ENCODE assay signal across 18 mouse cellular contexts in genomic region chr1:132817366-132817765, GRCm38 (mm10).
DNase-seq lines count a peak whose midpoint lies in the region; ATAC-seq lines count a peak whose summit lies in the region.
"Had no signal": no experiment of that assay in that cellular context is flagged by ENCODE, and none has a peak within 500 bp of the region (broad histone marks: within the 10 kb centered on the region; RNA-seq: fewer than 3 reads in every experiment).

No protein-coding gene starts in this region.

- H3K4me1 ChIP-seq in forebrain, embryonic 16.5 days (replicated peaks; ENCODE audit: control insufficient read depth, insufficient read depth, low read length) = peaks cover 19% of the 10 kb centered on the region
- peaks cover 16% of the 10 kb centered on the region for H3K4me1 ChIP-seq in forebrain, embryonic 13.5 days
- peaks cover 3% of the 10 kb centered on the region; the same call in 1 of the 2 replicates for H3K4me1 ChIP-seq in brown adipose tissue, adult 24 weeks (ENCODE audit: control insufficient read depth, insufficient read depth, insufficient read length, low read length)
- H3K4me1 ChIP-seq: embryonic facial prominence, embryonic 12.5 days; heart, embryonic 12.5 days had no signal

- H3K4me2 ChIP-seq in forebrain, embryonic 16.5 days (ENCODE audit: low read length) = no peak overlapping the region
- no peak overlapping the region for H3K4me2 ChIP-seq in forebrain, embryonic 13.5 days
- H3K4me2 ChIP-seq: embryonic facial prominence, embryonic 12.5 days; heart, embryonic 12.5 days; hindbrain, embryonic 15.5 days had no signal

- peak; percentile 55 for DNase-seq in layer of hippocampus, adult 9-11 months
- no peak for DNase-seq in layer of hippocampus, adult 9-10 months (ENCODE audit: low spot score)
- peak; percentile 52 for DNase-seq in telencephalon, adult 2 months (ENCODE audit: low read depth, low spot score)
- no peak for DNase-seq in lung, postnatal 14 days
- DNase-seq: adrenal gland, postnatal 14 days; cerebellum, adult 2 months; cerebellum, postnatal 14 days; gastrocnemius, postnatal 14 days; heart, adult 2 months; kidney, adult 2 months had no signal

- no peaks in the 10 kb centered on the region for H3K27me3 ChIP-seq in forebrain, embryonic 16.5 days (replicated peaks; ENCODE audit: control insufficient read depth, insufficient read depth, low read length)
- peaks cover 3% of the 10 kb centered on the region for H3K27me3 ChIP-seq in forebrain, embryonic 13.5 days
- H3K27me3 ChIP-seq: hindbrain, embryonic 15.5 days had no signal

- no peak for ATAC-seq in forebrain, embryonic 16.5 days
- ATAC-seq in forebrain, embryonic 13.5 days = no peak
- ATAC-seq: intestine, embryonic 16.5 days had no signal

- H3K9me3 ChIP-seq in forebrain, embryonic 16.5 days (ENCODE audit: control insufficient read depth, low read length) = no peaks in the 10 kb centered on the region
- H3K9me3 ChIP-seq in forebrain, embryonic 13.5 days (replicated peaks) = no peaks in the 10 kb centered on the region
- H3K9me3 ChIP-seq: embryonic facial prominence, embryonic 12.5 days; heart, embryonic 12.5 days; hindbrain, embryonic 10.5 days; hindbrain, embryonic 15.5 days had no signal

- no peaks in the 10 kb centered on the region for H3K36me3 ChIP-seq in forebrain, embryonic 16.5 days (ENCODE audit: control insufficient read depth, insufficient read depth)
- no peaks in the 10 kb centered on the region for H3K36me3 ChIP-seq in forebrain, embryonic 13.5 days (ENCODE audit: poor library complexity, severe bottlenecking)
- H3K36me3 ChIP-seq: embryonic facial prominence, embryonic 12.5 days; heart, embryonic 12.5 days; hindbrain, embryonic 10.5 days; hindbrain, embryonic 15.5 days had no signal

- peak overlapping the region; percentile 38 for H3K27ac ChIP-seq in forebrain, embryonic 16.5 days (ENCODE audit: low read length)
- no peak overlapping the region for H3K27ac ChIP-seq in forebrain, embryonic 13.5 days
- 0 out of 2 replicates have a peak overlapping the region, but pooled peaks have one; percentile 35 for H3K27ac ChIP-seq in brown adipose tissue, adult 24 weeks (replicated peaks; ENCODE audit: low read depth, low read length)
- H3K27ac ChIP-seq: embryonic facial prominence, embryonic 12.5 days; heart, adult 2 months; hindbrain, embryonic 10.5 days; hindbrain, embryonic 15.5 days had no signal

- no peak overlapping the region for H3K4me3 ChIP-seq in forebrain, embryonic 16.5 days (replicated peaks; ENCODE audit: low read length)
- no peak overlapping the region for H3K4me3 ChIP-seq in forebrain, embryonic 13.5 days
- no peak overlapping the region for H3K4me3 ChIP-seq in brown adipose tissue, adult 24 weeks (ENCODE audit: insufficient read depth, low read depth, low read length)
- H3K4me3 ChIP-seq: embryonic facial prominence, embryonic 12.5 days; heart, adult 2 months; heart, embryonic 12.5 days; hindbrain, embryonic 10.5 days; hindbrain, embryonic 15.5 days had no signal

- 51% methylated on average over 2 of the region's 2 CpGs for WGBS in forebrain, embryonic 16.5 days
- WGBS in forebrain, embryonic 13.5 days = 80% methylated on average over 2 of the region's 2 CpGs

- H3K9ac ChIP-seq in forebrain, embryonic 16.5 days (replicated peaks; ENCODE audit: low read depth, low read length) = no peak overlapping the region
- H3K9ac ChIP-seq in forebrain, embryonic 13.5 days = no peak overlapping the region
- H3K9ac ChIP-seq: embryonic facial prominence, embryonic 12.5 days; heart, embryonic 12.5 days; hindbrain, embryonic 15.5 days had no signal

Comparison
In these comparisons a context has a peak if more than half of its experiments do, and no peak if none do; other contexts are left out.
1. DNase-seq: peak in layer of hippocampus, adult 9-11 months (single experiment) and telencephalon, adult 2 months (single experiment); none in layer of hippocampus, adult 9-10 months (single experiment) and lung, postnatal 14 days (single experiment).